Mouse (Mus musculus) CH12.LX (cell line): ENCODE measurements at regions not wholly inside any gene's neighbourhood (a gene's known extent, or its start where the extent isn't known, plus 50 kb on each side); places are given as distances from the start of the nearest gene placed in this dataset.

ENCODE experiments used
- DNase-seq: peaks from one replicate; pipeline ENCODE4 v3.0.0-alpha.2; 2013; ENCODE audit errors: extremely low read depth
- H3K27ac ChIP-seq: 2 replicates; pipeline ENCODE4 v1.5.1; 2012; ENCODE audit warnings: low read depth, mild to moderate bottlenecking, control low read depth, moderate library complexity; ENCODE audit not compliant: insufficient read depth
- H3K27me3 ChIP-seq: replicated peaks from 2 replicates; pipeline ENCODE3; 2012; ENCODE audit warnings: inconsistent platforms
- H3K36me3 ChIP-seq, 2 experiments: replicated peaks in 1 of 2; 2 replicates each; pipeline versions ENCODE3 to v1.6.1; 2012; ENCODE audit warnings: inconsistent platforms in 1 of 2, low read length in 1 of 2, mild to moderate bottlenecking in 1 of 2, mixed read lengths in 1 of 2, moderate library complexity in 1 of 2; ENCODE audit not compliant: control insufficient read depth in 1 of 2, insufficient read depth in 1 of 2
- H3K4me1 ChIP-seq, 2 experiments: 2 replicates each; pipeline ENCODE4 v1.6.1; 2012; ENCODE audit warnings: inconsistent platforms in 1 of 2, moderate library complexity in 1 of 2; ENCODE audit not compliant: insufficient read depth in 2 of 2, control insufficient read depth in 1 of 2
- H3K4me2 ChIP-seq: 2 replicates; pipeline ENCODE4 v1.6.1; 2012; ENCODE audit warnings: low read depth, mild to moderate bottlenecking, control low read depth; ENCODE audit not compliant: poor library complexity, insufficient read depth, severe bottlenecking
- H3K4me3 ChIP-seq, 3 experiments: fragments of 150-350 bp in 1 of 3; sonication (generic) in 1 of 3; replicated peaks in 1 of 3; 2 replicates each; pipeline versions ENCODE3 to v1.5.1; 2011 to 2012; ENCODE audit warnings: low read depth in 2 of 3, low read length in 2 of 3, mild to moderate bottlenecking in 2 of 3, moderate library complexity in 2 of 3, control low read depth in 1 of 3, improper control_type of control experiment in 1 of 3, inconsistent platforms in 1 of 3, mixed read lengths in 1 of 3; ENCODE audit not compliant: poor library complexity in 1 of 3
- H3K79me2 ChIP-seq: replicated peaks from 2 replicates; pipeline ENCODE4 v1.6.1; 2012; ENCODE audit warnings: mild to moderate bottlenecking, moderate library complexity; ENCODE audit not compliant: control insufficient read depth, poor library complexity, insufficient read depth, severe bottlenecking; ENCODE audit errors: extremely low read depth
- H3K9ac ChIP-seq: 2 replicates; pipeline ENCODE4 v1.6.1; 2012; ENCODE audit warnings: low read depth, mild to moderate bottlenecking, control low read depth, moderate library complexity; ENCODE audit not compliant: insufficient read depth
- H3K9me3 ChIP-seq: replicated peaks from 2 replicates; pipeline ENCODE3; 2012; ENCODE audit warnings: low read length, inconsistent platforms, mixed read lengths
- BHLHE40 ChIP-seq: IDR thresholded peaks from 2 replicates; pipeline ENCODE4 v1.6.1; 2011; ENCODE audit warnings: mild to moderate bottlenecking, low read depth, low read length, improper control_type of control experiment
- CHD1 ChIP-seq: IDR thresholded peaks from 2 replicates; pipeline ENCODE4 v1.6.1; 2012; ENCODE audit warnings: low read depth, low read length, improper control_type of control experiment, inconsistent platforms
- CHD2 ChIP-seq: IDR thresholded peaks from 2 replicates; pipeline ENCODE4 v1.6.1; 2011; ENCODE audit warnings: low read length, improper control_type of control experiment
- E2F4 ChIP-seq: IDR thresholded peaks from 2 replicates; pipeline ENCODE4 v1.6.1; 2011; ENCODE audit warnings: low read depth, low read length, improper control_type of control experiment; ENCODE audit not compliant: insufficient replicate concordance
- EP300 ChIP-seq: IDR thresholded peaks from 2 replicates; pipeline ENCODE4 v1.6.1; 2011; ENCODE audit warnings: low read length, improper control_type of control experiment
- ETS1 ChIP-seq: conservative IDR thresholded peaks from 2 replicates; pipeline ENCODE4 v1.6.1; 2012; ENCODE audit warnings: low read depth, mild to moderate bottlenecking, inconsistent platforms, low read length, improper control_type of control experiment, moderate library complexity
- GABPA ChIP-seq: IDR thresholded peaks from 2 replicates; pipeline ENCODE4 v1.6.1; 2012; ENCODE audit warnings: low read depth, low read length, improper control_type of control experiment, inconsistent platforms; ENCODE audit not compliant: insufficient replicate concordance
- HCFC1 ChIP-seq: IDR thresholded peaks from 2 replicates; pipeline ENCODE4 v1.6.1; 2012; ENCODE audit warnings: low read depth, mild to moderate bottlenecking, inconsistent platforms, low read length, improper control_type of control experiment
- JUND ChIP-seq: conservative IDR thresholded peaks from 2 replicates; pipeline ENCODE4 v1.6.1; 2011; ENCODE audit warnings: low read depth, low read length, improper control_type of control experiment
- MAFK ChIP-seq: IDR thresholded peaks from 2 replicates; pipeline ENCODE4 v1.6.1; 2011; ENCODE audit warnings: low read length, improper control_type of control experiment; ENCODE audit not compliant: insufficient replicate concordance
- MAZ ChIP-seq: IDR thresholded peaks from 2 replicates; pipeline ENCODE4 v1.6.1; 2012; ENCODE audit warnings: low read depth, mild to moderate bottlenecking, inconsistent platforms, low read length, improper control_type of control experiment, moderate library complexity
- MXI1 ChIP-seq: IDR thresholded peaks from 2 replicates; pipeline ENCODE4 v1.6.1; 2011; ENCODE audit warnings: mild to moderate bottlenecking, low read depth, low read length, improper control_type of control experiment
- MYC ChIP-seq: IDR thresholded peaks from 2 replicates; pipeline ENCODE4 v1.6.1; 2011; ENCODE audit warnings: low read depth, mild to moderate bottlenecking, improper control_type of control experiment, low read length
- NRF1 ChIP-seq: IDR thresholded peaks from 2 replicates; pipeline ENCODE4 v1.6.1; 2014; ENCODE audit warnings: low read depth, mild to moderate bottlenecking, inconsistent platforms, low read length, improper control_type of control experiment, moderate library complexity
- PAX5 ChIP-seq: IDR thresholded peaks from 2 replicates; pipeline ENCODE4 v1.6.1; 2012; ENCODE audit warnings: low read length, inconsistent platforms, mixed read lengths
- POLR2A ChIP-seq: IDR thresholded peaks from 2 replicates; pipeline ENCODE4 v1.6.1; 2011; ENCODE audit warnings: low read depth, mild to moderate bottlenecking, improper control_type of control experiment, low read length
- POLR2AphosphoS2 ChIP-seq: IDR thresholded peaks from 2 replicates; pipeline ENCODE4 v1.6.1; 2011; ENCODE audit warnings: low read depth, low read length, improper control_type of control experiment
- RAD21 ChIP-seq: IDR thresholded peaks from 2 replicates; pipeline ENCODE4 v1.6.1; 2011; ENCODE audit warnings: low read depth, mild to moderate bottlenecking, low read length, improper control_type of control experiment, moderate library complexity
- SIN3A ChIP-seq: IDR thresholded peaks from 2 replicates; pipeline ENCODE4 v1.6.1; 2012; ENCODE audit warnings: low read length, improper control_type of control experiment, inconsistent platforms
- TCF12 ChIP-seq: IDR thresholded peaks from 2 replicates; pipeline ENCODE4 v1.6.1; 2014; ENCODE audit warnings: low read depth, mild to moderate bottlenecking, inconsistent platforms, low read length, improper control_type of control experiment
- USF2 ChIP-seq: conservative IDR thresholded peaks from 2 replicates; pipeline ENCODE4 v1.6.1; 2011; ENCODE audit warnings: low read depth, low read length, improper control_type of control experiment
- dilution Hi-C: fragments of 300-500 bp; cut with MboI; formaldehyde crosslinking; loops from 2 replicates; pipeline ENCODE4 v1.14.3; 2020; ENCODE audit warnings: low sequenced_read_pairs; ENCODE audit not compliant: extremely low pct_unique_long_range_greater_than_20kb, extremely low pct_ligation_motif_present
- in situ Hi-C: fragments of 300-500 bp; cut with MboI; formaldehyde crosslinking; loops from 3 replicates; pipeline ENCODE4 v1.14.3; 2019; ENCODE audit warnings: low sequenced_read_pairs, low pct_ligation_motif_present, low pct_unique_long_range_greater_than_20kb, mixed read lengths

GRCm38 (mm10) chr5:80484676-80485075 lies 535.3 kb upstream of the Adgrl3 start:
- H3K4me1 ChIP-seq: peaks cover 0 to 4% of the 10 kb centered on the region in 2 experiments; a peak in 2 of 4 replicates
- no peaks in the 10 kb centered on the region for H3K27me3 ChIP-seq
- DNase-seq: no peak
- no peak overlapping the region for H3K9ac ChIP-seq
- TF ChIP-seq HCFC1 (no peak), MAFK (no peak), POLR2AphosphoS2 (no peak), E2F4 (no peak), EP300 (no peak), POLR2A (no peak), MAZ (no peak), CHD2 (no peak), BHLHE40 (no peak), MYC (no peak), GABPA (no peak)
- H3K9me3 ChIP-seq: no peaks in the 10 kb centered on the region
- in situ Hi-C loops: no loop called here
- H3K79me2 ChIP-seq: no peaks in the 10 kb centered on the region
- H3K4me2 ChIP-seq: no peak overlapping the region
- H3K36me3 ChIP-seq: no peaks in the 10 kb centered on the region
- dilution Hi-C loops: no loop called here
- no peak overlapping the region for H3K27ac ChIP-seq
- no peak overlapping the region for H3K4me3 ChIP-seq

- H3K27me3 ChIP-seq: no peaks in the 10 kb centered on the region
- TF ChIP-seq HCFC1 (no peak), USF2 (no peak), MAFK (no peak), SIN3A (no peak), MXI1 (no peak), JUND (no peak), CHD1 (no peak), NRF1 (no peak), E2F4 (no peak), ETS1 (no peak), RAD21 (no peak), POLR2A (no peak), TCF12 (no peak), MYC (no peak), PAX5 (no peak)
- no peaks in the 10 kb centered on the region for H3K79me2 ChIP-seq
- H3K9me3 ChIP-seq: no peaks in the 10 kb centered on the region
- no peak overlapping the region for H3K4me2 ChIP-seq
- H3K4me3 ChIP-seq: no peak overlapping the region
- no peaks in the 10 kb centered on the region for H3K4me1 ChIP-seq
- in situ Hi-C loops (no loop called here), dilution Hi-C loops (no loop called here)
- no peak overlapping the region for H3K27ac ChIP-seq
- no peaks in the 10 kb centered on the region for H3K36me3 ChIP-seq
- DNase-seq: no peak
- no peak overlapping the region for H3K9ac ChIP-seq
Measured at GRCm38 (mm10) chr5:80488332-80488731, 531.6 kb upstream of the Adgrl3 start.
